Mouse (Mus musculus) T-helper 17 cell (primary cell): Measurements from ENCODE around the gene St7.

Experiments used
- in situ Hi-C, 2 experiments: fragments of 300-600 bp; cut with MboI, MseI; formaldehyde crosslinking; loops; 1 replicate in 1 of 2; 2 replicates in 1 of 2; pipeline ENCODE4 v1.15.1; 2025; ENCODE audit warnings: high pct_unique_total_duplicates in 2 of 2

The St7 gene

GRCm38 (mm10) chr6:17758568-17758967, 65.8 kb downstream of the St7 start:
- in situ Hi-C loops, result no loop called here

- in situ Hi-C loops, result loop anchor here in 1 of 2 experiments (10.0 kb wide), 1 partner anchor 61 kb away; no protein-coding TSS in a partner anchor
These were observed 71.4 kb downstream of the St7 start for GRCm38 (mm10) chr6:17763963-17764659.

GRCm38 (mm10) chr6:17764660-17764998, 71.9 kb downstream of the St7 start:
- in situ Hi-C loops, result loop anchor here in 1 of 2 experiments (10.0 kb wide), 1 partner anchor 60 kb away; no protein-coding TSS in a partner anchor

- in situ Hi-C loops, result loop anchor here in 1 of 2 experiments (10.0 kb wide), 1 partner anchor 55 kb away; no protein-coding TSS in a partner anchor
These were observed 77.4 kb downstream of the St7 start for GRCm38 (mm10) chr6:17769972-17770644.

- in situ Hi-C loops, result no loop called here
These were observed 78.1 kb downstream of the St7 start for GRCm38 (mm10) chr6:17770645-17771345.

- in situ Hi-C loops, result no loop called here
These were observed 78.7 kb downstream of the St7 start for GRCm38 (mm10) chr6:17771456-17771855.

- in situ Hi-C loops, result no loop called here
These were observed 79.8 kb downstream of the St7 start for GRCm38 (mm10) chr6:17772514-17772913.

- in situ Hi-C loops, result no loop called here
These were observed 83.3 kb downstream of the St7 start for GRCm38 (mm10) chr6:17776041-17776440.

- in situ Hi-C loops, result no loop called here
These were observed 84.5 kb downstream of the St7 start for GRCm38 (mm10) chr6:17777018-17777799.

- in situ Hi-C loops, result no loop called here
These were observed 86.0 kb downstream of the St7 start for GRCm38 (mm10) chr6:17778648-17779202.

- in situ Hi-C loops, result no loop called here
These were observed 90.8 kb downstream of the St7 start for GRCm38 (mm10) chr6:17783511-17783910.

GRCm38 (mm10) chr6:17784523-17784922, 91.8 kb downstream of the St7 start:
- in situ Hi-C loops, result no loop called here

GRCm38 (mm10) chr6:17785248-17785647, 92.5 kb downstream of the St7 start:
- in situ Hi-C loops, result no loop called here

GRCm38 (mm10) chr6:17787810-17788209, 95.1 kb downstream of the St7 start:
- in situ Hi-C loops, result no loop called here

GRCm38 (mm10) chr6:17790251-17790650, 97.5 kb downstream of the St7 start:
- in situ Hi-C loops, result no loop called here

- in situ Hi-C loops, result no loop called here
These were observed 100.7 kb downstream of the St7 start for GRCm38 (mm10) chr6:17793471-17793870.

GRCm38 (mm10) chr6:17797271-17797713, 104.6 kb downstream of the St7 start:
- in situ Hi-C loops, result no loop called here

- in situ Hi-C loops, result no loop called here
These were observed 108.0 kb downstream of the St7 start for GRCm38 (mm10) chr6:17800694-17801093.

GRCm38 (mm10) chr6:17804468-17804867, 111.7 kb downstream of the St7 start:
- in situ Hi-C loops, result no loop called here

GRCm38 (mm10) chr6:17806569-17806968, 113.8 kb downstream of the St7 start:
- in situ Hi-C loops, result no loop called here

- in situ Hi-C loops, result no loop called here
These were observed 118.3 kb downstream of the St7 start for GRCm38 (mm10) chr6:17811063-17811462.
